Mouse (Mus musculus): ENCODE data around the gene Spire2.

DNA sequence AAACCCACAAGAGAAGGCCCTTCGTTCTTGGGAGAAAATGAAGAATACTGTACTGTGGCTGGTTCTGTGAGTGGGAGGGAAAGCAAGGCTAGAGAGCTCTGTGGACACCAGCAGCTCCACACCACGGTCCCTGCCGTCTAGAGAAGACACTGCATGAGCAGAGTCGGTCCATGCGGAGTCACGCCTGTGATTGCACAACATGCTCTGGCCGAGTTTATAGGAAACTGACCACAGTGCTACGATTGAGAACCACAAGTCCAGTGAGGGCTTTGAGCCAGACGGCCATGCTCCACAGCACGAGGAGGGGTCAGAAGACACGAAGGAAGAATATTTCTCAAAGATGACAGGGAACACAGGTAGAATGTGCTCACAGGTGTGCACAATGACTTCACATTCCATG lies 34.2 kb upstream of the Spire2 start:
- TF ChIP-seq CTCF (IDR thresholded peaks at IDR 0.05) (no peak), EP300 (IDR thresholded peaks at IDR 0.05) (no peak)
